Mouse (Mus musculus): ENCODE results near the gene Pparg.

GRCm38 (mm10) chr6:115538645-115539429, 178.1 kb downstream of the Pparg start:
- TF ChIP-seq EP300 (IDR thresholded peaks at IDR 0.05; ENCODE audit: low read depth) (no peak), CTCF (IDR thresholded peaks at IDR 0.05; ENCODE audit: low read depth) (peak; percentile 92)
